Mouse (Mus musculus): ENCODE measurements around the gene Lpar1.

DNA sequence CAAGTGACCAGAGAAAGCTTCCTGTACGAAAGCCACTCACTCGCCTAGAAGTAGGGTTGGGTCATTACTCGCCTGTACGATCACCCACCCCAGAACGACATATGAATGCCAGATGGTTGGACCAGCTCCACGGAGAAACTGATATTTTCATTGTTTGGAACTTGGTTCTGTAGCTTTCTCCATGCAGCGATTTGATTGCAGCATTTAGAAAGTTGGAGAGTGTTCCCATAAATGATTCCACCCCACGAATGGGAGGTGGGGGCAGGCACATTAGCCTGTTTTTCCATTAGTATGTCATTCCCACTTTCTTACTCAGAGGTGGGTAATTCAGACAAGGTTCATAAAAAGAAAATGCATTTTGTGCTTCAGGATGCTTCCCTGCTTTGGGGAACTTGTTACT is 14.8 kb upstream of the Lpar1 start:
- TF ChIP-seq TAL1 (IDR thresholded peaks at IDR 0.05; ENCODE audit: low read length) (no peak), GATA1 (IDR thresholded peaks at IDR 0.05; ENCODE audit: low read length) (no peak)

Measured in erythroblast, embryonic 14.5 days (primary cell).